Mouse (Mus musculus) cortical plate, adult 2 months (tissue): ENCODE data around the gene Gnb5.

Experiments
- CTCF ChIP-seq: fragments of 200-500 bp; IDR thresholded peaks from 2 replicates; pipeline ENCODE4 v1.5.1; 2011; ENCODE audit warnings: mild to moderate bottlenecking, control low read depth, low read length; ENCODE audit not compliant: insufficient read depth; ENCODE audit errors: extremely low read depth
- POLR2A ChIP-seq: fragments of 200-500 bp; IDR thresholded peaks from 2 replicates; pipeline ENCODE4 v1.6.1; 2011; ENCODE audit warnings: mild to moderate bottlenecking, low read length, control low read depth; ENCODE audit not compliant: insufficient read depth; ENCODE audit errors: extremely low read depth

DNA sequence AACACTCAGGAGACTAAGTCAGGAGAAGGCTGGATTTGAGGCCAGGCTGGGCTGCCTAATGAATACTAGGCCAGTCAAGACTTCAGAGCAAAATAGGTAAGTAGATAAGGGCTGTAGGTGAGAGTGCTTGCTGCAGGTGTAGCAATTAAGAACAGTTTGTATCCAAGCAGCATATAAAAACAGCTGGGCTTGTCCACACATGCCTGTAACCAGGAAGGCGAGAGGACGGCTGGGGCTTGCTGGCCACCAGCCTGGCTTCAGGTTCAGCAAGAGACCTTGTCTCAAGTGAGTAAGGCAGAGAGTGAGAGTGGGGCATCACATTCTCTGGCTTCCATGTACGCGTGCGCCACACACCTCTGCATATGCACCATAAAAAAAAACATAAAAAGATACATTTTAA lies 31.6 kb upstream of the Gnb5 start:
- TF ChIP-seq CTCF (no peak), POLR2A (no peak)
